Mouse (Mus musculus) limb, embryonic 14.5 days (tissue): ENCODE measurements around the gene Traf3. TPM values are rescaled to one million over a fixed set of nuclear protein-coding genes. Genes with fewer than 3 reads are reported as not detected.

Source experiments
- ATAC-seq: fragments of 200-750 bp; cut with Nextera tagmentation; 2 replicates; pipeline ENCODE4 v1.8.0; 2017; ENCODE audit warnings: low read depth, moderate number of reproducible peaks, moderate TSS enrichment; ENCODE audit not compliant: low FRiP score
- DNase-seq: peaks from one replicate; pipeline ENCODE4 v3.0.0-alpha.2; 2015; ENCODE audit warnings: low spot score
- H3K27ac ChIP-seq: fragments of 300-500 bp; sonication (generic); replicated peaks from 2 replicates; pipeline ENCODE4 v1.5.1; 2014; ENCODE audit warnings: low read depth, mild to moderate bottlenecking, low read length, moderate library complexity, mixed read lengths
- H3K27me3 ChIP-seq: fragments of 300-500 bp; sonication (generic); 2 replicates; pipeline ENCODE4 v1.6.1; 2014; ENCODE audit warnings: low read length, mixed read lengths; ENCODE audit not compliant: control insufficient read depth, insufficient read depth
- H3K36me3 ChIP-seq: fragments of 300-500 bp; sonication (generic); 2 replicates; pipeline ENCODE4 v1.6.1; 2014; ENCODE audit warnings: mild to moderate bottlenecking, low read length, moderate library complexity, mixed read lengths; ENCODE audit not compliant: control insufficient read depth, insufficient read depth
- H3K4me1 ChIP-seq: fragments of 300-500 bp; sonication (generic); 2 replicates; pipeline ENCODE4 v1.6.1; 2014; ENCODE audit warnings: antibody characterized with exemption, low read length, mixed read lengths; ENCODE audit not compliant: control insufficient read depth, insufficient read depth
- H3K4me2 ChIP-seq: fragments of 300-500 bp; sonication (generic); replicated peaks from 2 replicates; pipeline ENCODE4 v1.6.1; 2014; ENCODE audit warnings: low read depth, mild to moderate bottlenecking, low read length, moderate library complexity; ENCODE audit not compliant: severe bottlenecking
- H3K4me3 ChIP-seq: fragments of 300-500 bp; sonication (generic); replicated peaks from 2 replicates; pipeline ENCODE4 v1.5.1; 2014; ENCODE audit warnings: low read length
- H3K9ac ChIP-seq: fragments of 300-500 bp; sonication (generic); 2 replicates; pipeline ENCODE4 v1.6.1; 2014; ENCODE audit warnings: mild to moderate bottlenecking, low read depth, low read length, moderate library complexity; ENCODE audit not compliant: severe bottlenecking
- H3K9me3 ChIP-seq: fragments of 300-500 bp; sonication (generic); 2 replicates; pipeline ENCODE4 v1.6.1; 2016; ENCODE audit warnings: low read length; ENCODE audit not compliant: control insufficient read depth
- POLR2A ChIP-seq: fragments of 200-500 bp; IDR thresholded peaks from 2 replicates; pipeline ENCODE4 v1.8.0; 2012; ENCODE audit warnings: inconsistent platforms, mild to moderate bottlenecking, moderate library complexity, borderline replicate concordance; ENCODE audit not compliant: insufficient read depth, insufficient read length; ENCODE audit errors: extremely low read depth
- WGBS: fragments of 180-500 bp; shearing (Covaris S2); extraction: QIAGEN DNeasy Blood & Tissue Kit; methylation state at CpG from one replicate; pipeline ENCODE4 v1.1.7; 2014; 5-methylcytosine and 5-hydroxymethylcytosine counted together
- polyA plus RNA-seq, 2 experiments: library from polyadenylated mRNA; depleted of rRNA in 1 of 2; stranded (reverse) in 1 of 2; unstranded in 1 of 2; fragments of >200 nt; fragmentation: Nextera tagmentation in 1 of 2; extraction: Ambion mirVana in 1 of 2; gene quantifications; 2 replicates each; pipeline versions ENCODE4 v1.2.1 to v1.2.3; 2012 to 2014

Traf3 gene
- polyA plus RNA-seq, 2 experiments = 12.8 to 20.2 TPM

- DNase-seq (no peak), ATAC-seq (no peak)
- Histone ChIP-seq H3K27me3 (no peaks in the 10 kb centered on the region), H3K4me3 (no peak overlapping the region), H3K4me2 (no peak overlapping the region), H3K27ac (no peak overlapping the region), H3K9ac (no peak overlapping the region), H3K4me1 (no peaks in the 10 kb centered on the region), H3K36me3 (peaks cover 9% of the 10 kb centered on the region), H3K9me3 (no peaks in the 10 kb centered on the region)
- no peak for TF ChIP-seq POLR2A
- WGBS = 82% methylated on average over 4 of the region's 4 CpGs
These were observed 12.6 kb downstream of the Traf3 start for GRCm38 (mm10) chr12:111178772-111179171.

GRCm38 (mm10) chr12:111181848-111182247 is 15.7 kb downstream of the Traf3 start:
- no peak for ATAC-seq
- DNase-seq = no peak
- no peaks in the 10 kb centered on the region for H3K27me3 ChIP-seq
- H3K36me3 ChIP-seq = no peaks in the 10 kb centered on the region; the same call in 1 of the 2 replicates
- H3K9ac ChIP-seq = no peak overlapping the region
- H3K27ac ChIP-seq = no peak overlapping the region
- H3K4me1 ChIP-seq = peaks cover 3% of the 10 kb centered on the region; the same call in 1 of the 2 replicates
- H3K4me3 ChIP-seq = no peak overlapping the region
- 74% methylated on average over 5 of the region's 5 CpGs for WGBS
- TF ChIP-seq POLR2A = no peak
- no peak overlapping the region for H3K4me2 ChIP-seq
- no peaks in the 10 kb centered on the region for H3K9me3 ChIP-seq

DNA sequence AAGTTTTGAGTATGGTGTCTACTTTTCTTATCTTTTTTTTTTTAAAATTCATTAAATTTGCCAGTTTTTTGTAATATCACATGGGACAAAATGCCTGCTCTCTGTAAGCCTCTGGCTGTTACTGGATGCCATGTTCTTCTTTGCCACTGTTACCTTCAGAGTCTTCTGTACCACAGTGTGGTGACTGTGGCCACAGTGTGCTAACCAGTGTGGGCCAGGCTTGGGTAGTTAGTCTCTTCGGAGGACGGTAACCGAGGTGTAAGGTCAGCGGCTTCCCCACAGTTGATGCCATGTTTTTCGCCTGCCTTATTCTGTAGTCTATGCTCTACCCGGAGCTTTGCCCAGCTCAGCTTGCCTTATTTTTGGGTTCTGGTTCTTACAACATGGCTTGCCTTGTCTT is 16.2 kb downstream of the Traf3 start:
- H3K4me2 ChIP-seq = no peak overlapping the region
- H3K27me3 ChIP-seq = no peaks in the 10 kb centered on the region
- no peaks in the 10 kb centered on the region; the same call in 1 of the 2 replicates for H3K36me3 ChIP-seq
- ATAC-seq = no peak
- 93% methylated on average over 6 of the region's 6 CpGs for WGBS
- no peak for DNase-seq
- no peak for TF ChIP-seq POLR2A
- no peaks in the 10 kb centered on the region for H3K9me3 ChIP-seq
- H3K27ac ChIP-seq = no peak overlapping the region
- no peak overlapping the region for H3K9ac ChIP-seq
- peaks cover 3% of the 10 kb centered on the region; the same call in 1 of the 2 replicates for H3K4me1 ChIP-seq
- H3K4me3 ChIP-seq = no peak overlapping the region

GRCm38 (mm10) chr12:111184476-111184875 is 18.3 kb downstream of the Traf3 start, which contains the start of gene 4930595D18Rik:
Gene 4930595D18Rik, minus strand, starts transcription at chr12:111184491.
- DNase-seq (no peak), ATAC-seq (no peak)
- Histone ChIP-seq H3K27me3 (no peaks in the 10 kb centered on the region), H3K27ac (no peak within 1 kb of the TSS), H3K9ac (no peak within 1 kb of the TSS), H3K36me3 (no peaks in the 10 kb centered on the region; the same call in 1 of the 2 replicates), H3K9me3 (no peaks in the 10 kb centered on the region), H3K4me3 (no peak within 1 kb of the TSS), H3K4me2 (no peak within 1 kb of the TSS), H3K4me1 (peaks cover 3% of the 10 kb centered on the region; the same call in 1 of the 2 replicates)
- WGBS = 71% methylated on average over 5 of the region's 5 CpGs
- no peak for TF ChIP-seq POLR2A

- no peak for TF ChIP-seq POLR2A
- no peak overlapping the region for H3K4me2 ChIP-seq
- no peaks in the 10 kb centered on the region for H3K36me3 ChIP-seq
- peaks cover 3% of the 10 kb centered on the region for H3K4me1 ChIP-seq
- ATAC-seq (no peak), DNase-seq (no peak)
- WGBS = 81% methylated on average over 3 of the region's 3 CpGs
- H3K27ac ChIP-seq = no peak overlapping the region
- H3K27me3 ChIP-seq = no peaks in the 10 kb centered on the region
- H3K9me3 ChIP-seq = no peaks in the 10 kb centered on the region
- no peak overlapping the region for H3K9ac ChIP-seq
- no peak overlapping the region for H3K4me3 ChIP-seq
These were observed 20.8 kb downstream of the Traf3 start for GRCm38 (mm10) chr12:111186986-111187385.

- Histone ChIP-seq H3K27ac (no peak overlapping the region), H3K4me3 (no peak overlapping the region), H3K4me1 (peaks cover 7% of the 10 kb centered on the region), H3K9me3 (no peaks in the 10 kb centered on the region), H3K4me2 (no peak overlapping the region), H3K36me3 (no peaks in the 10 kb centered on the region), H3K9ac (no peak overlapping the region), H3K27me3 (no peaks in the 10 kb centered on the region)
- no peak for TF ChIP-seq POLR2A
- DNase-seq (no peak), ATAC-seq (no peak)
- WGBS = 86% methylated on average over 4 of the region's 4 CpGs
These were observed 22.1 kb downstream of the Traf3 start for GRCm38 (mm10) chr12:111188295-111188694.
